Comparison of ENCODE assay signal across 26 mouse cellular contexts in genomic region chr11:95320010-95320409, GRCm38 (mm10). TPM values are rescaled to one million over a fixed set of nuclear protein-coding genes. Genes with fewer than 3 reads are reported as not detected.
DNase-seq lines count a peak whose midpoint lies in the region; ATAC-seq and TF ChIP-seq lines count a peak whose summit lies in the region.
"Had no signal": no experiment of that assay in that cellular context is flagged by ENCODE, and none has a peak within 500 bp of the region (broad histone marks: within the 10 kb centered on the region; RNA-seq: fewer than 3 reads in every experiment).

No protein-coding gene starts in this region.

- H3K79me2 ChIP-seq in myocyte (ENCODE audit: control insufficient read depth, insufficient read depth): no peaks in the 10 kb centered on the region

- H3K9ac ChIP-seq in liver, embryonic 13.5 days: peak overlapping the region; percentile 51
- no peak overlapping the region for H3K9ac ChIP-seq in hindbrain, embryonic 12.5 days
- H3K9ac ChIP-seq: heart, embryonic 13.5 days; limb, embryonic 13.5 days; lung, embryonic 15.5 days; midbrain, embryonic 15.5 days; neural tube, embryonic 15.5 days had no signal

- H3K9me3 ChIP-seq in liver, embryonic 13.5 days (replicated peaks): no peaks in the 10 kb centered on the region
- H3K9me3 ChIP-seq in hindbrain, embryonic 12.5 days (replicated peaks): no peaks in the 10 kb centered on the region
- H3K9me3 ChIP-seq: embryonic facial prominence, embryonic 10.5 days; heart, embryonic 13.5 days; limb, embryonic 13.5 days; lung, embryonic 15.5 days; midbrain, embryonic 15.5 days; neural tube, embryonic 15.5 days had no signal

- peak overlapping the region; percentile 85 for H3K27ac ChIP-seq in liver, embryonic 13.5 days
- H3K27ac ChIP-seq in left cerebral cortex, adult 2 months: no peak overlapping the region
- H3K27ac ChIP-seq in hindbrain, embryonic 12.5 days: no peak overlapping the region
- H3K27ac ChIP-seq: embryonic facial prominence, embryonic 10.5 days; heart, embryonic 13.5 days; limb, embryonic 13.5 days; lung, embryonic 15.5 days; midbrain, embryonic 15.5 days; neural tube, embryonic 15.5 days had no signal

- peak; percentile 61 for DNase-seq in c-Kit-positive CD71-positive TER-119-negative erythroid progenitor cells, embryonic 14.5 days (ENCODE audit: low read depth)
- peak; percentile 66 for DNase-seq in liver, embryonic 13.5 days
- no peak for DNase-seq in gastrocnemius, postnatal 36 days
- DNase-seq in layer of hippocampus, postnatal 36 days: no peak
- no peak for DNase-seq in left cerebral cortex, adult 2 months (ENCODE audit: extremely low spot score in 1 of 2, low spot score in 2 of 2)
- DNase-seq: adrenal gland, adult 8-10 months; cerebellum, adult 11 months; cerebellum, postnatal 25 days; heart, postnatal 36 days; thymus, postnatal 4 days had no signal

- H3ac ChIP-seq in myocyte (ENCODE audit: control insufficient read depth, insufficient read length): no peak overlapping the region

- H3K4me2 ChIP-seq in liver, embryonic 13.5 days: peak overlapping the region; percentile 44
- no peak overlapping the region for H3K4me2 ChIP-seq in myocyte (ENCODE audit: low read depth)
- no peak overlapping the region for H3K4me2 ChIP-seq in hindbrain, embryonic 12.5 days (replicated peaks)
- H3K4me2 ChIP-seq: heart, embryonic 13.5 days; limb, embryonic 13.5 days; lung, embryonic 15.5 days; midbrain, embryonic 15.5 days; neural tube, embryonic 15.5 days had no signal

- no peak for TF ChIP-seq POLR2A in myocyte (IDR thresholded peaks at IDR 0.05; ENCODE audit: insufficient read length, low read depth)

- peaks cover 5% of the 10 kb centered on the region; the same call in 1 of the 2 replicates for H3K27me3 ChIP-seq in liver, embryonic 13.5 days
- H3K27me3 ChIP-seq in myocyte (ENCODE audit: control insufficient read depth, insufficient read depth, insufficient read length): no peaks in the 10 kb centered on the region
- H3K27me3 ChIP-seq in hindbrain, embryonic 12.5 days: no peaks in the 10 kb centered on the region
- H3K27me3 ChIP-seq: heart, embryonic 13.5 days; limb, embryonic 13.5 days; lung, embryonic 15.5 days; midbrain, embryonic 15.5 days; neural tube, embryonic 15.5 days had no signal

- intact Hi-C loops in gastrocnemius, postnatal 36 days (cut with DNase I): no loop called here
- intact Hi-C loops in left cerebral cortex, adult 2 months (cut with DNase I): no loop called here

- 23% methylated on average over 1 of the region's 1 CpGs for WGBS in liver, embryonic 13.5 days (ENCODE audit: insufficient replicate concordance)
- 89% methylated on average over 1 of the region's 1 CpGs for WGBS in hindbrain, embryonic 12.5 days

- H3K36me3 ChIP-seq in liver, embryonic 13.5 days: no peaks in the 10 kb centered on the region
- H3K36me3 ChIP-seq in myocyte (ENCODE audit: control insufficient read depth, insufficient read depth): no peaks in the 10 kb centered on the region
- H3K36me3 ChIP-seq in hindbrain, embryonic 12.5 days: no peaks in the 10 kb centered on the region
- H3K36me3 ChIP-seq: embryonic facial prominence, embryonic 10.5 days; heart, embryonic 13.5 days; limb, embryonic 13.5 days; lung, embryonic 15.5 days; midbrain, embryonic 15.5 days; neural tube, embryonic 15.5 days had no signal

- peak; percentile 27 for ATAC-seq in common myeloid progenitor, adult 5-6 weeks (replicated peaks; ENCODE audit: low read depth, poor library complexity, severe bottlenecking)
- peak; percentile 96 for ATAC-seq in liver, embryonic 13.5 days (ENCODE audit: low read depth)
- ATAC-seq in hindbrain, embryonic 12.5 days (ENCODE audit: low FRiP score): no peak
- ATAC-seq: forebrain, embryonic 16.5 days; hindbrain, embryonic 16.5 days; intestine, embryonic 16.5 days; midbrain, embryonic 15.5 days had no signal

- H3K4me3 ChIP-seq in liver, embryonic 13.5 days (replicated peaks): no peak overlapping the region
- H3K4me3 ChIP-seq in myocyte: no peak overlapping the region
- no peak overlapping the region for H3K4me3 ChIP-seq in left cerebral cortex, adult 2 months
- no peak overlapping the region for H3K4me3 ChIP-seq in hindbrain, embryonic 12.5 days
- H3K4me3 ChIP-seq: embryonic facial prominence, embryonic 10.5 days; heart, embryonic 13.5 days; limb, embryonic 13.5 days; lung, embryonic 15.5 days; midbrain, embryonic 15.5 days; neural tube, embryonic 15.5 days had no signal

- H3K4me1 ChIP-seq in liver, embryonic 13.5 days (replicated peaks): peaks cover 55% of the 10 kb centered on the region
- peaks cover 4% of the 10 kb centered on the region for H3K4me1 ChIP-seq in hindbrain, embryonic 12.5 days
- H3K4me1 ChIP-seq: embryonic facial prominence, embryonic 10.5 days; limb, embryonic 13.5 days; lung, embryonic 15.5 days; midbrain, embryonic 15.5 days; neural tube, embryonic 15.5 days had no signal

- no peak for TF ChIP-seq CTCF in left cerebral cortex, adult 2 months (IDR thresholded peaks at IDR 0.05)

TF ChIP-seq in myocyte, 11 proteins besides CTCF, POLR2A, EP300 and RAD21:
- TF ChIP-seq CEBPB (IDR thresholded peaks at IDR 0.05; ENCODE audit: insufficient read depth, poor library complexity, severe bottlenecking) (no peak), TCF3 (IDR thresholded peaks at IDR 0.05; ENCODE audit: insufficient read length, low read depth) (peak; percentile 29), POLR2AphosphoS2 (IDR thresholded peaks at IDR 0.05; ENCODE audit: insufficient read length, low read depth) (no peak), TCF12 (IDR thresholded peaks at IDR 0.05; ENCODE audit: insufficient read depth, poor library complexity, severe bottlenecking) (peak; percentile 77), MYOD1 (IDR thresholded peaks at IDR 0.05; ENCODE audit: control insufficient read depth in 1 of 3, insufficient read length in 2 of 3, low read depth in 2 of 3) (peak; percentile 42 to 88 (median 54)), MAX (IDR thresholded peaks at IDR 0.05; ENCODE audit: low read depth) (no peak), REST (IDR thresholded peaks at IDR 0.05; ENCODE audit: insufficient read depth, insufficient read length) (no peak), MYOG (IDR thresholded peaks at IDR 0.05; ENCODE audit: control insufficient read depth in 1 of 3, insufficient read depth in 1 of 3, insufficient read length in 2 of 3, low read depth in 2 of 3) (peak in 2 of 3 experiments; percentile 74 to 89), USF1 (IDR thresholded peaks at IDR 0.05; ENCODE audit: low read depth) (no peak), E2F4 (IDR thresholded peaks at IDR 0.05; ENCODE audit: insufficient read depth) (no peak), SRF (IDR thresholded peaks at IDR 0.05; ENCODE audit: control insufficient read depth, insufficient read length, low read depth) (no peak)
TF ChIP-seq in myocyte: peak in this region for 4.

RNA-seq across cellular contexts. Expression of gene Kat7, which starts 10.0 kb away (rescaled TPM):
- total RNA-seq in common myeloid progenitor, adult 5-6 weeks (2017): 80.1 and 82.4 TPM in 2 replicates
- polyA plus RNA-seq in liver, embryonic 13.5 days (2015; fragmentation: Nextera tagmentation; extraction: Ambion mirVana): 33.4 and 39.7 TPM in 2 replicates
- 52.2 TPM for polyA plus RNA-seq in myocyte (2012; fragmentation: generic; extraction: Trizol)
- 10 to 100 TPM; 20.8 to 25.1 TPM for total RNA-seq in gastrocnemius, postnatal 36 days (2021)
- 10 to 100 TPM; 72.0 to 74.0 TPM for total RNA-seq in layer of hippocampus, postnatal 36 days (2021)
- 10 to 100 TPM; 72.3 to 77.2 TPM for total RNA-seq in left cerebral cortex, adult 2 months (2021)
- polyA plus RNA-seq in hindbrain, embryonic 12.5 days (2016; fragmentation: Nextera tagmentation; extraction: Ambion mirVana): 71.8 and 73.6 TPM in 2 replicates

RNA-seq across cellular contexts. Expression of gene Fam117a, which starts 16.8 kb away (rescaled TPM):
- 120 and 143 TPM in 2 replicates for total RNA-seq in common myeloid progenitor, adult 5-6 weeks (2017)
- 58.0 and 64.5 TPM in 2 replicates for polyA plus RNA-seq in liver, embryonic 13.5 days (2015; fragmentation: Nextera tagmentation; extraction: Ambion mirVana)
- 9.7 TPM for polyA plus RNA-seq in myocyte (2012; fragmentation: generic; extraction: Trizol)
- total RNA-seq in gastrocnemius, postnatal 36 days (2021): 1 to 10 TPM; 2.0 to 2.2 TPM
- 1 to 10 TPM; 4.7 to 7.3 TPM for total RNA-seq in layer of hippocampus, postnatal 36 days (2021)
- 1 to 10 TPM; 3.0 to 3.6 TPM for total RNA-seq in left cerebral cortex, adult 2 months (2021)
- polyA plus RNA-seq in hindbrain, embryonic 12.5 days (2016; fragmentation: Nextera tagmentation; extraction: Ambion mirVana): 11.7 and 11.9 TPM in 2 replicates

RNA-seq across cellular contexts. Expression of gene Tac4, which starts 58.7 kb away (rescaled TPM):
- not detected in 2 replicates for total RNA-seq in common myeloid progenitor, adult 5-6 weeks (2017)
- not detected in 2 replicates for polyA plus RNA-seq in liver, embryonic 13.5 days (2015; fragmentation: Nextera tagmentation; extraction: Ambion mirVana)
- polyA plus RNA-seq in myocyte (2012; fragmentation: generic; extraction: Trizol): 8.3 TPM
- not detected for total RNA-seq in gastrocnemius, postnatal 36 days (2021)
- total RNA-seq in layer of hippocampus, postnatal 36 days (2021): not detected
- total RNA-seq in left cerebral cortex, adult 2 months (2021): not detected
- polyA plus RNA-seq in hindbrain, embryonic 12.5 days (2016; fragmentation: Nextera tagmentation; extraction: Ambion mirVana): 0.18 and 0.22 TPM in 2 replicates
- total RNA-seq: adrenal gland, adult 8-10 months; gastrocnemius, postnatal 4 days; heart, postnatal 36 days; layer of hippocampus, postnatal 10 days; left cerebral cortex, postnatal 14 days had no signal
- polyA plus RNA-seq: embryonic facial prominence, embryonic 10.5 days; heart, embryonic 13.5 days; hindbrain, embryonic 16.5 days; intestine, embryonic 16.5 days; kidney, embryonic 14.5 days; lung, embryonic 15.5 days; midbrain, embryonic 15.5 days had no signal

Comparison
In these comparisons a context has a peak if more than half of its experiments do, and no peak if none do; other contexts are left out.
1. DNase-seq: peak in c-Kit-positive CD71-positive TER-119-negative erythroid progenitor cells, embryonic 14.5 days (single experiment) and liver, embryonic 13.5 days (single experiment); none in gastrocnemius, postnatal 36 days (0 of 2), layer of hippocampus, postnatal 36 days (0 of 2) and left cerebral cortex, adult 2 months (0 of 2).
2. RNA of gene Fam117a, which starts 16.8 kb away (total RNA-seq): 120 to 143 TPM in common myeloid progenitor, adult 5-6 weeks; 4.7 to 7.3 TPM in layer of hippocampus, postnatal 36 days, 3.0 to 3.6 TPM in left cerebral cortex, adult 2 months and 2.0 to 2.2 TPM in gastrocnemius, postnatal 36 days; every median in the first group is over 10 times any median in the second.